Mouse (Mus musculus) midbrain, embryonic 12.5 days (tissue): ENCODE data around the gene Fbf1. TPM values are rescaled to one million over a fixed set of nuclear protein-coding genes. Genes with fewer than 3 reads are reported as not detected.

Experiments
- ATAC-seq: fragments of 200-750 bp; cut with Nextera tagmentation; 2 replicates; pipeline ENCODE4 v1.8.0; 2017; ENCODE audit warnings: low read depth, moderate TSS enrichment, moderate library complexity; ENCODE audit not compliant: low FRiP score
- H3K27ac ChIP-seq: fragments of 300-500 bp; sonication (generic); replicated peaks from 2 replicates; pipeline ENCODE4 v1.5.1; 2016; ENCODE audit warnings: mild to moderate bottlenecking
- H3K27me3 ChIP-seq: fragments of 300-500 bp; sonication (generic); 2 replicates; pipeline ENCODE4 v1.6.1; 2016; ENCODE audit warnings: mild to moderate bottlenecking
- H3K36me3 ChIP-seq: fragments of 300-500 bp; sonication (generic); 2 replicates; pipeline ENCODE4 v1.6.1; 2016
- H3K4me1 ChIP-seq: fragments of 300-500 bp; sonication (generic); 2 replicates; pipeline ENCODE4 v1.6.1; 2016
- H3K4me2 ChIP-seq: fragments of 300-500 bp; sonication (generic); replicated peaks from 2 replicates; pipeline ENCODE4 v1.6.1; 2016; ENCODE audit warnings: mild to moderate bottlenecking, moderate library complexity
- H3K4me3 ChIP-seq: fragments of 300-500 bp; sonication (generic); 2 replicates; pipeline ENCODE4 v1.5.1; 2016; ENCODE audit warnings: mild to moderate bottlenecking
- H3K9ac ChIP-seq: fragments of 300-500 bp; sonication (generic); replicated peaks from 2 replicates; pipeline ENCODE4 v1.6.1; 2016; ENCODE audit warnings: mild to moderate bottlenecking, moderate library complexity
- H3K9me3 ChIP-seq: fragments of 300-500 bp; sonication (generic); 2 replicates; pipeline ENCODE4 v1.6.1; 2016; ENCODE audit warnings: mild to moderate bottlenecking
- WGBS: fragments of 180-500 bp; shearing (Covaris S2); methylation state at CpG from one replicate; pipeline ENCODE4 v1.1.7; 2016; 5-methylcytosine and 5-hydroxymethylcytosine counted together
- polyA plus RNA-seq: library from polyadenylated mRNA; unstranded; fragments of >200 nt; fragmentation: Nextera tagmentation; extraction: Ambion mirVana; gene quantifications from 2 replicates; pipeline ENCODE4 v1.2.1, GENCODE M21; 2016

Fbf1 gene
- polyA plus RNA-seq, 1 experiment from 2014 or later = 80.2 TPM

DNA sequence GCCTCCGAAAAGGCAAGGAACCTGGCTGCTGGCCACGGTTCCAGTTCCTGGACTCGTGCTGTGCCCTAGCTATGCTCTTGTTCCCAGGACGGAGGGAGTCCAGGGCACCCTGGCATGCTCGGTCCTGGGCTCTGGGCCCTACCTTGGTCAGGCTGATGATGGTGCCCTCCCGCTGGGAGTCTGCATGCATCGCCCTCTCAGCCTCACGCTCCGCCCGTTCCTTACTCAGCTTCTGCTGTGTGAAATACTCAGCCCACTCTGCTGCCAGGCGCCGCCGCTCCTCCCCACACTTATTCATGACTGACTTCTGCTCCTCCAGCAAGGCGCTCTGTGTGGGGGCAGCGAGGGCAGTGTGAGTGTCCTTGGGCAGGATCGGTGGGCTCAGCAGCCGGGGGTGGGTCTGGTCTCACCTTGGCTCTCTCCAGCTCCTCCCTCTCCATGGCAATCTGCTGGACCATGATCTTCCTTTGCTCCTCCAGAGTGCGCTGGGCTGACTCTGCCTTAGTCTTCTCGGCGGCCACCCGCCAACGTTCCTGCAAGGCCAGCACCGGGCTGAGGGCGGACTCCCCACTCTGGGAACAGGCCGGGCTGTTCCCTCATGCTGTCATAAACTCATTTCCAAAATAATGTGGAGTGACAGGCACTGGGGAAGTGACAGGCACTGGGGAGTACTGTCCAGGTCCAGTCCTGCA is 21.5 kb downstream of the Fbf1 start:
- H3K4me1 ChIP-seq = no peaks in the 10 kb centered on the region
- H3K4me2 ChIP-seq = no peak overlapping the region
- WGBS = 77% methylated on average over 25 of the region's 25 CpGs
- no peak for ATAC-seq
- no peaks in the 10 kb centered on the region for H3K27me3 ChIP-seq
- no peaks in the 10 kb centered on the region for H3K9me3 ChIP-seq
- H3K9ac ChIP-seq = no peak overlapping the region
- H3K36me3 ChIP-seq = peaks cover 99% of the 10 kb centered on the region
- H3K4me3 ChIP-seq = no peak overlapping the region
- H3K27ac ChIP-seq = no peak overlapping the region

GRCm38 (mm10) chr11:116145481-116146293 is 22.3 kb downstream of the Fbf1 start:
- Histone ChIP-seq H3K4me3 (no peak overlapping the region), H3K9ac (no peak overlapping the region), H3K9me3 (no peaks in the 10 kb centered on the region), H3K36me3 (peaks cover 92% of the 10 kb centered on the region), H3K27ac (no peak overlapping the region), H3K4me2 (no peak overlapping the region), H3K4me1 (no peaks in the 10 kb centered on the region), H3K27me3 (no peaks in the 10 kb centered on the region)
- 57% methylated on average over 18 of the region's 18 CpGs for WGBS
- no peak for ATAC-seq

DNA sequence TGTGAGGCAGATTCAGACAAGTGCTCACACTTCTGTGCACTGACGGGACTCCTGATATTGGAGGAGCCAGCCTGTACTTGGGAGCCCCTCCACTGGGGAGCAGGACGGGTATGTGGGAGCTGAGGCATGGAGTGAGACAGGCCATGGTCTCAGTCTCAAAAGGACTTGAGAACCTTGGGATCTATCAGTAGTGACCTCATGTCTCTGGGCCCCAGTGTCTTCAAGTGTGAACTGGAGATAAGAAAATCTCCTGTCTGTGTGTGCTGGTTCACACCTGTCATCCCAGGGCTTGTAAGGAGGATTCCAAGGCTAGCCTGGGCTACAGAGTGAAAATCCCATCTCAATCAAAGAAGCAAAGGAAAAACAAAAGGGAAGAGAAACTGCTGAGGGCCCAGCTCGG is 24.5 kb downstream of the Fbf1 start:
- H3K9ac ChIP-seq = no peak overlapping the region
- WGBS = 86% methylated on average over 3 of the region's 3 CpGs

GRCm38 (mm10) chr11:116142211-116142991 is 25.6 kb downstream of the Fbf1 start:
- peaks cover 59% of the 10 kb centered on the region for H3K36me3 ChIP-seq
- H3K9ac ChIP-seq = no peak overlapping the region

More for the DNA sequence above, 24.5 kb downstream of the Fbf1 start:
- ATAC-seq = no peak
- Histone ChIP-seq H3K36me3 (peaks cover 69% of the 10 kb centered on the region), H3K9me3 (no peaks in the 10 kb centered on the region), H3K27me3 (no peaks in the 10 kb centered on the region), H3K27ac (no peak overlapping the region), H3K4me1 (no peaks in the 10 kb centered on the region), H3K4me3 (no peak overlapping the region), H3K4me2 (no peak overlapping the region)

GRCm38 (mm10) chr11:116138468-116139138 is 29.4 kb downstream of the Fbf1 start, which contains the start of gene Mrpl38:
Gene Mrpl38 (minus strand): TSS chr11:116138868.
- Histone ChIP-seq H3K4me2 (peak within 1 kb of the TSS; percentile 64), H3K36me3 (peaks cover 48% of the 10 kb centered on the region), H3K27ac (peak within 1 kb of the TSS; percentile 77), H3K4me1 (peaks cover 6% of the 10 kb centered on the region), H3K27me3 (no peaks in the 10 kb centered on the region), H3K9me3 (no peaks in the 10 kb centered on the region), H3K9ac (peak within 1 kb of the TSS; percentile 83), H3K4me3 (peak within 1 kb of the TSS; percentile 80)
- under 1% methylated on average over 58 of the region's 60 CpGs for WGBS
- ATAC-seq = peak; percentile 94

More at GRCm38 (mm10) chr11:116142211-116142991, 25.6 kb downstream of the Fbf1 start:
- 78% methylated on average over 10 of the region's 10 CpGs for WGBS
- no peak overlapping the region for H3K4me3 ChIP-seq
- H3K27ac ChIP-seq = no peak overlapping the region
- no peak for ATAC-seq
- H3K27me3 ChIP-seq = no peaks in the 10 kb centered on the region
- no peaks in the 10 kb centered on the region for H3K9me3 ChIP-seq
- no peak overlapping the region for H3K4me2 ChIP-seq
- H3K4me1 ChIP-seq = peaks cover 6% of the 10 kb centered on the region

DNA sequence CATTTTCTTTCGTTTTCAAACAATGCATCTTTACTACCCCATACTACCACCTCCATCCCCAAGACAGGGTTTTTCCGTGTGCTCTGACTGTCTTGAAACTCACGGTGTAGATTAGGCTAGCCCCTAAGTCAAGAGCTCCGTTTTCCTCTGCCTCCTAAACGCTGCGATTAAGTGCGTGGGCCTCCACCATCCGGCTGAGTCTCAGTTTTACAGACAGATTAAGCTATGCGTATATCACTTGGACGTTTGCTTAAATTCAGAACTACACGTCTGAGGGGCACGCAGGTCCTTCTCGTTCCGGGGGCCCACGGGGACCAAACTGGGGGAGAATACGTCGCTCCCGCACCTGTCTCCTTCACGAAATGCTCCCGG is 29.9 kb downstream of the Fbf1 start:
- Histone ChIP-seq H3K4me3 (peak overlapping the region; percentile 80), H3K4me2 (peak overlapping the region; percentile 64), H3K9me3 (no peaks in the 10 kb centered on the region), H3K9ac (peak overlapping the region; percentile 83), H3K36me3 (peaks cover 48% of the 10 kb centered on the region), H3K27me3 (no peaks in the 10 kb centered on the region), H3K4me1 (peaks cover 6% of the 10 kb centered on the region), H3K27ac (peak overlapping the region; percentile 77)
- 1% methylated on average over 20 of the region's 20 CpGs for WGBS
- no peak; the same call in 1 of the 2 replicates for ATAC-seq

DNA sequence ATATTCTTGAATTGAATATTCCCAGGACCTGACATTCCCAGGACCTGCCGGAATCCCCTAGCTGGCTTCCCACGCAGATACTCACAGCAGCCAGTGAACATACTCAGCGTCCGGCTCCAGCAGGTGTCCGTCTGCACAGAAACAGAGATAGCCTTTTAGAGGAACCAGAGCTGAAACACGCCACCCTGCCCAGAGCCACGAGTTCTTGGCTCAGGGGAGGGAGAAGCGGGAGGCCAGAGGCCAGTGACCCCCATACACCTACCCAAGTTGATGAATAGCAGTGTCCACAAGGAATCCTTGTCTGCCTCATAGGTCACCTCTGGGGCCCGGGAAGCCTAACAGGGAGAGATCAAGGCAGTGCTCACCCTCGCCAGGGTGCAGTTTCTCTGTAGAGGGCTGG is 33.8 kb downstream of the Fbf1 start:
- H3K27me3 ChIP-seq = peaks cover 20% of the 10 kb centered on the region; the same call in 1 of the 2 replicates
- H3K9me3 ChIP-seq = no peaks in the 10 kb centered on the region
- peaks cover 24% of the 10 kb centered on the region for H3K4me1 ChIP-seq
- peaks cover 45% of the 10 kb centered on the region for H3K36me3 ChIP-seq
- ATAC-seq = no peak
- no peak overlapping the region for H3K27ac ChIP-seq
- no peak overlapping the region for H3K9ac ChIP-seq
- no peak overlapping the region for H3K4me2 ChIP-seq
- 90% methylated on average over 10 of the region's 10 CpGs for WGBS
- no peak overlapping the region for H3K4me3 ChIP-seq

DNA sequence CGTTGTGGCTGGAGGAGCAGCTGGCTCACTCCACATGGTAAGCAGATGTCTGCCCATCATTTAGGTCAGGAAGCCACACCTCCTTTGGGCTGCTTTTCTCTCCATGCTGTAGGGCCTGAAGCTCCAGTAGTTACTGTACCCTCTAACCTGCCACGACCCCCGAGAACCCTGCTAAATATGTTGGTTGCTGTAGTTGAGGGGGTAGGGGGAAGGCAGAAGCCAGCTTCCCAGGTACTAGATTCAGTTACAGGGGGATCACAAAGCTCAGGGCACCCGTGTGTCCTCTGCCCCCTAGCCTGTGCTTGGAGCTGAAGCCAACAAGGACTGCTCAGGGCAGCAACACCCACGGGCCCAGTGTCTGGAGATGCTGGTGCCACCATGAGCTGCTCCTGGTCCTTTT is 34.5 kb downstream of the Fbf1 start:
- Histone ChIP-seq H3K27me3 (peaks cover 20% of the 10 kb centered on the region; the same call in 1 of the 2 replicates), H3K4me3 (no peak overlapping the region), H3K36me3 (peaks cover 45% of the 10 kb centered on the region), H3K27ac (no peak overlapping the region), H3K4me1 (peaks cover 24% of the 10 kb centered on the region), H3K9ac (no peak overlapping the region), H3K4me2 (no peak overlapping the region), H3K9me3 (no peaks in the 10 kb centered on the region)
- ATAC-seq = no peak
- 86% methylated on average over 5 of the region's 5 CpGs for WGBS

DNA sequence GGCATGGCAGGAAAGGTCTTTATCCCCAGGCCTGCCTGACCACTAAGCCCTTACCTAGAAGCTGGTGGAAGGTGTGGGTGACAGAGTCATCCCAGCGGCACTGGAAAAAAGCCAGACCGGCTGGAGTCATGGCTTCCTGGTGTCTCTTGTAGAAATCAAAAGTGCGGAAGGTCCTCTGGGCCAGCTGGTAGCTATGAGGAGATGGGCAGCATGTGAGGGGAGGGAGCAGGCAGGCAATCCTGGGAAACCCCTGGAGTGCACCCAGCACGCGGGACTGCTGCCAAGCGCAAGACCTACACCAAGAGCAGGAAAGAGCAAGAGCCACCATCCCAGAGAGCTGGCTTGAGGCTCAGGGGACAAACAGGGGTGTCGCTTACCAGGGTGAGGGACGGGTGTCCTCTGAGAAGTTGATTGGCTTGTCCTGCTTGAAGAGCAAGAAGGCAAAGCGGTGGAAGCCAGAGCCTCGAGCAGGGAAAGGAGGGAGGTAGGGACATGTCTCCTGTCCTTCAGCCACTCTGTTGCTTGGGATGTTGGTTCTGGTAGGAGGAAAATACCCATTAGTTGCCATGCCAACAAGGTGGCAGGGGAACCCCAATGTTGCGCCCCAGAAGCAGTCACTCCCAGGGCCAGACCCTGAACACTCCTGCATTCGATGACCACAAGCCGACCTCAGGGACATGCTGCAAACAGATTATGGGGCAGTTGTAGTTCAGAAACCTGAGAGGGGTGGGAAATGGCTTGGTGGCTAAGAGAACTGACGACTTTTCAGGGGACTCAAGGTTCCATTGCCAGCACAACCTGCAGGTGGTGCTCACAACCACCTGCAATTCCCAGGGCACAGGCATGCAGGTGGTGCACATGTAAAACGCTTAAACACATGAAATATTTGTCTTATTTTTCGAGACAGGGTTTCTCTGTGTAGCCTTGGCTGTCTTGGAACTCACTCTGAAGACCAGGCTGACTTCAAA is 35.3 kb downstream of the Fbf1 start:
- Histone ChIP-seq H3K9me3 (no peaks in the 10 kb centered on the region), H3K27ac (no peak overlapping the region), H3K9ac (no peak overlapping the region), H3K4me2 (no peak overlapping the region), H3K36me3 (peaks cover 45% of the 10 kb centered on the region), H3K27me3 (peaks cover 26% of the 10 kb centered on the region; the same call in 1 of the 2 replicates), H3K4me1 (peaks cover 25% of the 10 kb centered on the region), H3K4me3 (no peak overlapping the region)
- ATAC-seq = no peak
- 88% methylated on average over 16 of the region's 16 CpGs for WGBS

GRCm38 (mm10) chr11:116131349-116132170 is 36.4 kb downstream of the Fbf1 start:
- no peak for ATAC-seq
- H3K4me1 ChIP-seq = peaks cover 33% of the 10 kb centered on the region
- peak overlapping the region; percentile 54; the same call in 1 of the 2 replicates for H3K4me3 ChIP-seq
- no peak overlapping the region; the same call in 1 of the 2 replicates for H3K27ac ChIP-seq
- WGBS = 84% methylated on average over 15 of the region's 15 CpGs
- H3K9ac ChIP-seq = peak overlapping the region; percentile 68
- peaks cover 31% of the 10 kb centered on the region; the same call in 1 of the 2 replicates for H3K27me3 ChIP-seq
- peak overlapping the region; percentile 78 for H3K4me2 ChIP-seq
- H3K9me3 ChIP-seq = no peaks in the 10 kb centered on the region
- peaks cover 45% of the 10 kb centered on the region for H3K36me3 ChIP-seq
